Mouse (Mus musculus) brain, embryonic 14.5 days (tissue): ENCODE measurements around the gene Dcun1d2.

Experiments used
- CTCF ChIP-seq: fragments of 200-500 bp; IDR thresholded peaks from 2 replicates; pipeline ENCODE4 v1.5.1; 2012; ENCODE audit warnings: inconsistent platforms, mild to moderate bottlenecking, moderate library complexity, borderline replicate concordance; ENCODE audit not compliant: insufficient read depth, insufficient read length; ENCODE audit errors: extremely low read depth
- POLR2A ChIP-seq: fragments of 200-500 bp; IDR thresholded peaks from 2 replicates; pipeline ENCODE4 v1.6.1; 2012; ENCODE audit warnings: mild to moderate bottlenecking, inconsistent platforms, borderline replicate concordance; ENCODE audit not compliant: poor library complexity, insufficient read depth, insufficient read length, severe bottlenecking; ENCODE audit errors: extremely low read depth

DNA sequence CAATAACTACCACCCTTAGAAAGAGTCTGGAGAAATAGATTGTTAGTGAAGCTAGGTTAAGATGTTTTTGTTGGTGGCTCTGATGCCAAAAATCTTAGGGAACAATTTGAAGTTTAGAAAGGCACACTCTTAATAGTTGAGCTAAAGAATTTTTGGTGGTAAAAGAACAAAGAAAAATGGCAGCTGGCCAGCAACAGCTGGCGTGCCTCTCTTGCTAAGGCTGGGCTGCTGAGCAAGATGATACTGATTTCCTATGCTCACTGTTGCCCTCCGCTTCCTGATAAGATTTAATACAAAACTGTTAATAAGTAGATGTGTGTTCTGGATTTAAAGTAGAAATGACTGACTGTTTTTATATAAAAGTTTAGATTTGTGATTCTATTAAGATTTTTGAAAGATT, 20.4 kb downstream of the Dcun1d2 start:
- TF ChIP-seq POLR2A (no peak), CTCF (no peak)
